Mouse (Mus musculus) monocyte, adult 2 months (primary cell): Measurements from ENCODE around the gene Tango2.

Experiments
- DNase-seq, 2 experiments: peaks; one replicate each; pipeline ENCODE4 v3.0.0; 2022; ENCODE audit warnings: low spot score in 2 of 2, low read depth in 1 of 2

The Tango2 gene

DNA sequence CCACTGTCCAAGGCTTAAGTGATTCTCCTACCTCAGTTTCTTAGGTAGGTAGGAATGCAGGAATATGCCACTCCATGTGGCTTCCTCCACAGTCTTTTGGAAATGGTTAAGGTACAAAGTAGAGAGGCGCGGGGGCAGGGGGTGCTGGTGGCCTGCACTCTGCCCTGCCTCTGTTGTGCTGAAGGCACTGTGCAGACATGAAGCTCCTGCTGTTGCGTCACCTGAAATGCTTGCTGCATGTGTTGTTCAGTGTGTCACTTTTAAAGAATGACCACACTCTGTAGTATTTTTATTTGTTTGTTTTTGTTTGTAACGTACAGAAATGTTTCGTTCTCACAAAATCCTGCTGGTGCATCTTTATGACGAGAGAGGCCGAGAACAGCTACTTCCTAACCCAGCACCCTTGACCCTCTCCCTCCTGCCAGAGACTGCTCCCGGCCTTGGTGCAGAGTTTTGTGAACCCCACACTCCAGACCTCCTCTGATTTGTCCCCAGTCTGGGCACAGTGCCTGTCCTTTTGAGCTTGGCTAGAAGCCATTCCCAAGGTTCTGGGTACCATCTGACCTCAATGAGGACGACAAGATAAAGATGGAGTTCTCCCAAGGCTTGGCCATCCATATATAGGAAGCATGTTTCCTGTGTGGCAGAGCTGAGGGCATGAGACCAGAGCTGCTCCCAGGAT, 35.3 kb upstream of the Tango2 start:
- no peak for DNase-seq

DNA sequence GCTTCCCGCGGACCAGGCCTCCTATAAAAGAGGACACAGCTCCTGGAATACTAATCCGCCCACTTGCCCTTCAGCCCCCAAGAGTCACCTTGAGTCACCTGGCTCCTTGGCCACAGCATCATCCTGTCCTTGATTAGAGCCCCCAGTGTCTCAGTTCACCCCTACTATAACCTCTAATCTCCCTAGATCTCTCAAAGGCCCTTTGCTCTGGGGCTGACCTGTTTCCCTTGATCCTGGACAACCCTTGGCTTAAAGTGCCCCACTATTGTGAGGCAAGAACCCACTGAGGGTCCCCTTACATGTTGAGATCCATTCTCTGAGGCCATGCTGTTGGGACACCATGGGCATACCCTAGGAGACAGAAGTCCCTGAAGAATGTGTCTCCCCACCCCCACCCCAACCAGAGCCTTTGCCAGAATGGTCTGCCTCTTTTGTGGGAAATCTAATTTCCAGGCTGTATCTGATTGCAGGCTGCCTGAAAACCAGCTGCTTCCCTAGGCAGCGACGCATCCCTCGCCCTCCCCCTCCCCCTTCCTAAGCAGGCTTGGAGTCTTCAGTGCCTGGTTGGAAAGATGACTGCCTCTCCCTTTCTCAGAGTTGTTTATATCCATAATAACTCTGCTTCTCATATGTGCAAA, 33.8 kb upstream of the Tango2 start:
- DNase-seq, result no peak

DNA sequence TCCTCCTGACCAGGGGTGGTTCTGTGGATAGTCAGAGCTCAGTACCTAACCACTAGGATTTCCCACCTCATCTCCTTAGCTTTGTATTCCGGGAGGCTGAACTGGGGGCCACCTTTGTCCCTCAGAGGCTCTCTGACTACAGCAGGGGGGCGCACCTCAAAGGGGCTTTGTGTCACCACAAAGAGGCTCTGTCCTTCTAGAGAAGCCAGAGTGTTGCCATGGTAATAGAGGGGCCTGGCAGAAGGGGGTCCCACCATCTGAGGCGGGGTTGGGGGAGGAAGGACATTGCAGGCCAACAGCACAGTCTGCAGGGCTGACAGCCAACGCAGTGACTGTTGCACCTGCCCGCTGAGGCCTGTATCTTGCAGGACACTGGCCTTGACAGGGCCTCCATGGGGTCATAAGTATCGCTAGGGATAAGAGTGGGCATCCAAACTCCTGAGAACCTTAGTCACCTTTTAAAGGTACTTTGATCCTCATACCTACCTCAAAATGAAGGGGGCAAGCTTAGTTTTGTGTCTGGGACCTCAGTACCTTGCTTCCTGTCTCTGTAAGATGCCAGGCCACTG, 32.7 kb upstream of the Tango2 start:
- DNase-seq, result no peak

DNA sequence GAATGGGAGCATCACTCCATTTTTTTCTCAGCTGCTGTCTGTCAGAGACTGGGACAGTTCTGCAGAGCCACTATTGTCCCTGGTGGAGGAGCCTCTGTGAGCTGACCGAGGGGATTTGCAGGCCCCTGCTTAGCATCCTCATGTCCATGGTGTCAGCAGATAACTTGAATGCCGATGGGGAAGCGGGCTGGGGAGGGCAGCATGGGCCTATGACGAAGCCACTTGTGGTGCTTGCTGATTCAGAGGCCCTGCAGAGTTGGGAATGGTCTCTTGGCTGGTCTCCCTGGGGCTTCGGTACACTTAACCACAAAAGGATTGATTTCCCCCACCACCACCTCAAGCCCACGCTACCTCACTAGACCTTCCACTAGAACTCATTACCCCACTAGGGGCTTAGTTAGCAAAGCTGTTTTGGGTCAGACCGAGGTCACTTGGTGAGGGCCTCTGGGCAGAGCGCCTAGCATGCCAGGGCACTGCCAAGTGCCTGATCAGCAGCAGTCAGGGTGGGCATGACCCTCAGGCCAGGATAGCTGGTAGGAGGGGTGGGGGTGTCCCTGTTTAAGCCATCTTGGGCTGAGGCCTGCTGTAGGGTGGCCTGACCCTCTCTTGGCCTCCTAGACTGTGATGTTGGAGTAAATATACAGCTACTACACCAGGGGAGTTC, 31.6 kb upstream of the Tango2 start:
- DNase-seq, result no peak

DNA sequence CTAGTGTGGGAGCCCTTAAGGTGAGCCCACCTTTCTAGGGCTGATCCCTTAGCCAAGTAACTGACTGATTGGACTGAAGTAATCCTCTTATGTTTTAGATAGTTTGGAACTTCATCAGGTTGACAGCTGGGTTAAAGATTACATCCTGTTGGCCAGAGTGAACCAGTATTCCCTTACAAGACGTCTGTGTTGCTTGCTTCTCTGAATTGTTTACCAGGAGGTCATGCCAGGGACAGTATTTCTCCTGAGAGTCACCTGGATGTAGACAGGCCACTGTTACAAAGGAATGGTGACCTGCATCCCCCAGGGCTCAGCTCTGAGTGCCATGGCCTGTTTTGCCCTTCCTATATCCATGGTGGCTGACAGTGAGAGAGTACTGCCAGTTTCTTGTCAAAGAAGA, 30.6 kb upstream of the Tango2 start:
- DNase-seq, result no peak

DNA sequence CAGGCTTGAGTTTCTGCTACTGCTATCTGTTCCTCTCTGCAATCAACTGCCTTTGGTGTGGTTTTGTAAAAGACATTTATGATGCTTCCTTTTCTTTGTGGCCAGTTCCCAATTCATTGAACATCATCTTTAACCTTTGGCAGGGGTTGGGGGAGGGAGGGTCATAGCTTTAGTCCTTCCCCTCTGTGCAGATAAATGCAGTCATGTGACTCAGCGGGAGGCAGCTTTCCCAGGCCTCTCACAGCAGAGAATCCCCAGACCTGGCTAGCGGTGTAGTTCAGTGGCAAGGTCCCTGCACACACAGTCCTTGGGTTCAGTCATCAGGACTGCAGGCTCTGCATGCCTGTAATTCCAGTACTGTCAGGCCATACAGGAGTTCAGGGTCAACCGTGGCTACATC, 29.3 kb upstream of the Tango2 start:
- no peak for DNase-seq

DNA sequence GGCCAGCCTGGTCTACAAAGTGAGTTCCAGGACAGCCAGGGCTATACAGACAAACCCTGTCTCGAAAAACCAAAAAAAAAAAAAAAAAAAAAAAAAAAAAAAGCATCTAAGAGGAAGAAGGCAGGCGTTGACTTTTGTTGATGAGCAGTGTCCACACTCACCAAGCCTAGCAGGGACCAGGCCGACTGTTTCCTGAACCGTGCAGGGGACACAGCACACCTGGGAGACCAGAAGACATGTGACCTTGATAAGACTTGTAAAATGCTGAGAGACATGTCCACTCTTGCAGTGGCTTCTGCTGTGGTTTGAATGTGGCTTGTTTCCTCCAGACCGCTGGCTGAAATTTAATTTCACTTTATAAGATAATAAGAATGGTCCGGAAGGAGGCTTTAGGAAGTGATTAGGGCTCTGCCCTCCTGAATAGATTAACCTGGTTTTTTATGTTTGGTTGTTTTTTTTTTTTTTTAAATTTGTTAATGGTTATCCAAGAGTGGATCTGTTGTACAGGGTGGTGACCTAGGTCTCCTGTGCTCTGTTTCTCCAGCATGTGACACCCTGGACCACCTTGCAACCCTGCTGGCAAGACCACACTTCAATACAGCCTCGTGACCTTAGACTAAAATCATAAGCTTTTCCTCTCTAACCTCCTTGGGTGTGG, 28.5 kb upstream of the Tango2 start:
- no peak for DNase-seq

DNA sequence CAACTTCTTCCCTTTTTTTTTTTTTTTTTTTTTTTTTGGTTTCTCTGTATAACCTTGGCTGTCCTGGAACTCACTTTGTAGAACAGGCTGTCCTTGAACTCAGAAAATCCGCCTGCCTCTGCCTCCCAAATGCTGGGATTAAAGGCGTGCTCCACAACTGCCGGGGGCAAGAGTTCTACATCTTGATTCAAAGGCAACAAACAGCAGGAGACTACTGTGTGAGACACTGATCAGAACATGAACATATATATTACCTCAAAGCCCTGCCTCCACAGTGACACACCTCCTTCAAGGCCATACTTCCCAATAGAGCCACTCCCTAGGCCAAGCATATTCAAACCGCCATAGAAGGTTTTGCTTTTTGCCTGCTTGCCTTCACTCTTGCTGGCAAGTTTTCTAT, 25.7 kb upstream of the Tango2 start:
- no peak for DNase-seq

DNA sequence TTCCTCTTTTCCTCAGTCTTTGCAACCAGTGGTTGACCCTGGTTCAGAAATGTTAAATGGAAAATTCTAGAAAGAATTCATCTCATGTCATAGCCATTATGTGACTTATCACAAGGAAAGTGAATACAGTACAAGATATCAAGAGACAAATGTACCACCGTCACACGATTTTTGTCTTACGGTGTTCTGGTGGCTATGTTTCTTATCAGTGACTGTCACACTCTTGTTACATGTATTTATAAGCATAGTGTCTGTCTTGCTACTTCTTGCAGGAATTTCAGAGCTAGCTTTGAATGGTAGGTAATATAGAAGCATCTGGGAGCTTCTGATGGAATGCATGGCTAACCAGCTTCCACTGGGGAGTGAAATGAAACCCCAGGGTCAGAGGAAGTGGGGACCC, 22.3 kb upstream of the Tango2 start:
- no peak for DNase-seq

DNA sequence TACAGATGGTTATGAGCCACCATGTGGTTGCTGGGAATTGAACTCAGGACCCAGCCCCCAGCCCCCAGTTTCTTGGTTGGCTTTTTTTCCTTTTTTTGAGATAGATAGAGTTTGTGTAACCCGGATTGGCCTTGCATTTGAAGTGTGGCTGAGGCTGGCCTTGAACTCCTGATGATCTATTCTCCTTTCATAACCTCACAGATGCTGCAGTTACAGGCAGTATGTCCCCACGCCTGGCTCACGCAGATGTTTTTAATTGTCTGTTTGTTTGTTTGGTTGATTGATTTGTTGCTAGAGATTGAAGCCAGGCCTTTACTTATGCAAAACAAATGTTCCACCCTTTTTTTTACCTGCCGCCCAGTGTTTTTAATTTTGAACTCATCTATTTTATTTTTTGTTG, 18.9 kb upstream of the Tango2 start:
- no peak for DNase-seq

DNA sequence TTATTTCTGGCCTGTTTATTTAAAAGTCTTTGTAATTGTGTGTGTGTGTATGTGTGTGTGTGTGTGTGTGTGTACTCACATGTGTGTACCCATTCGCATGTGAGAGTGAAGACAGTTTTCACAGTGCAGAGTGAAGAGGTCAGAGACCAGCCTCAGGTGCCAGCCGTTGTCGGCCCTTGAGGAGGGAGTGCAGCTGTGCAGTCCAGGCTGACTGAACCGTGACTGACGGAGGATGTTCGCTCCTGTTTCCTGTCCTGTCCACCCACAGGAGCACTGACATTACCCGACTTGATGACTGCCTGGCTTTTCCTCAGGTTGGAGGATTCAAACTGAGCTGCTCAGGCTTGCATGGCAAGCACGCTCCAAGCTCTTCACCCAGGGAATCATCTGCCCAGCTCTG, 15.0 kb upstream of the Tango2 start:
- no peak for DNase-seq

DNA sequence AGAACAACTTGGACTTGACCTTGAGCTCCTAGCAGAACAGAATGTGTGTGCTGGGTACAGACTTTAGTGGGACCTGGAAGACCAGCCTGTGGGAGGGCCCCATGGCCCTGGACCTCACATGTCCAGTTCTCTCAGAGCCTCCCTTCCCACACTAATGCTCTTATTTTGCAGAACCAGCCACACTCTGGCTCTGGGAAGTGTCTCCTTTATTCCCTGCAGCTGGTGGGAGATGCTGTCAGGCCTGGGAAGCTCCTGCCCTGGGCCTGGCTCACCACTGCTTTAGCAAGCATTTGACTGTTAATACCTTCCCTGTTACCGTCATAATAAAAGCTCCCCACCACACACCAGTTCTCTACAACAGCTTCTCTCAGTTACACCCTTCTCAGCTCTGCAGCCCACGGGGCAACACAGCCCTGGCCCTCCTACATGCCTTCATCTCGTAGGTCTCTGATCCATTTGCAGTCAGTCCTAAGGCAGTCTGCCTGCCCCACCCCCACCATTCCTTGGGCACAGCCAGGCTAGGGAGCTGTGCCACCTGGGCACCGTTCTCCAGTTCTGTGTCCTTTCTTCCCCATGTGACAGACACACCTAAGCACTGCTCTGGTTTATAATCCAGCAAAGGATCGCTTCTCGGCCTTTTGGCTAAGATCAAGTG, 12.4 kb upstream of the Tango2 start:
- no peak for DNase-seq

DNA sequence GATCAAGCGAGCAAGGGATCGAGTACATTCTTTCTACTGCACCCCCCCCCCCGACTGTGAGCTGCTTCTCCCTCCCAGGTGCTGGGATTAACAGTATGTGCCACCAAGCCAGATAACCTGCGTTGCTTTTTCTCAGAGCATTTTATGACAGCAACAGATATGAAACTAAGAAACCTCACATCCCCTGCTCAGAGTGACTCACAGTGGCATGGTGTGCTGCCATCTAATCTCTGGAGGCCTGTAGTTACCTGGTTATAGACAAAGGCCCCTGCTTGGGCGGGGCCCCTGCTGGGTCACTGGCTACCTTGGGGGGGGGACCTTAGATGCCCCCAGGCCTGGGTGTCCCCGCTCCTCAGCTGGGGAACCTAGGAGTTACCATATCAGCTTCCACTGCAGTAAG, 10.1 kb upstream of the Tango2 start:
- no peak for DNase-seq

DNA sequence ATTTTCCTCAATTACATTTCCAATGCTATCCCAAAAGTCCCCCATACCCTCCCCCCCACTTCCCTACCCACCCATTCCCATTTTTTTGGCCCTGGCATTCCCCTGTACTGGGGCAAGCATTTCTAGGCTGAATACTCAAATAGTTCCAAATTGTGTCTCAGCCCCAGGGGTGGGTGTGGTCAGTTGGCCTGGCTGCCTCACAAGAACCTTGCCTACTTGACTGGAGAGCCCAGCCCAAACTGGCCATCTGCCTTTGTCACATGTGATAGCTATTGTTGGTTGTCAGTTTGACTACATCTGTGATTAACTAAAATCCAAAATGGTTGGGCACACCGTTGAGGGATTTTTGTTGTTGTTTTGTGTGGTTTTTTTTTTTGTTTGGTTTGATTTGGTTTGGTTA, 9.1 kb upstream of the Tango2 start:
- no peak for DNase-seq

DNA sequence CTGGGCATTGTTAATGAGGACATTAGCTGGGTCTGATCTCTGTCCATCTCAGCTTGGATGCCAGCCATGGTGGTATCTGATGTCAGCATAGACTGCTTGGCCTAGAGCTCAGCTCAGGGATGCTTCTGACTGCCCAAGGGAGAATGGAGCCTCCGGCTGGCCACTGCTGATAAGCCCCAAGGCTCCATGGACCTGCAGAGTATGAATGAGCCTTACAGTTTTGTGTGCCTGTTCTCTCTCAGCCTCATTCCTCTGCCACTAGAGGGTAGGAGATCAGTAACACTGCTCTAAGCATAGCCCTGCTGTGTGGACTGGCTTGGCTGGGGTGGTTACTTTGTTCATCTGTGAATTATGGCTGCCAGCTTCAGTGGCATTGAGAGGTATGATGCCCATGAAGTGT, 5.2 kb upstream of the Tango2 start:
- DNase-seq, result no peak

DNA sequence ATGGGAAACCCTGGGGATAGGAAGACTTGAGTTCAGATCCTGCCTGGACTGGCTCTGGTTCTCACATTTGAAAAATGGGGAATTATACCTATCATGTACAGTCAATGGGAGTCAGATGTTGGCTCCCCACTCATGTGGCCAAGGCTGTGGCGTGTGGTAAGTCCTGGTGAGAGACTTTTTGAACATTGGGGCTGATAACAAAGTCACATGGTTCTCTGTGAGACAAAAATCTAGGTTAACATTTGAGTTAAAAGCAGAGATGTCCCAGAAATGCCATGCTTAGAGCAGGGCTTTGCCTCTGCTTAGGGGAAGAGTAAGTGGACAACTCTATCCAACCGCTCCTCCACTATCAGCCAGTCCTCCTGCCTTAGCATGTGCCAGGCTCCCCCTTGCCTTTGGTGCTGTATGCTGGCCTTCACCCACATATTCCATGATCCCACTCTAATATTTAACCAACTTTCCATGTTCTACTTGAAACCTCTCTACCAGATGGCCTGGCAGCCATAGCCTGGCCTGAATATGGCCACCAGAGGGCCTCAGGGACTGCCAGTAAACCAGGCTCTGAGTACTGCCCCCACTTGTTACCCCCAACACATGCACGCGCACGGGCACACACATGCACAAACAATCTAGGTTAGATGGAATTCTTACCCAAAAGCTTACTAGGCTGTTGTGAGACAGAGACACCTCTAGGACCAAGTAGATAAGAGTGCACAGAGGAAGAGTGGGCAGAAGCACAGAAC, 3.6 kb upstream of the Tango2 start:
- no peak for DNase-seq

DNA sequence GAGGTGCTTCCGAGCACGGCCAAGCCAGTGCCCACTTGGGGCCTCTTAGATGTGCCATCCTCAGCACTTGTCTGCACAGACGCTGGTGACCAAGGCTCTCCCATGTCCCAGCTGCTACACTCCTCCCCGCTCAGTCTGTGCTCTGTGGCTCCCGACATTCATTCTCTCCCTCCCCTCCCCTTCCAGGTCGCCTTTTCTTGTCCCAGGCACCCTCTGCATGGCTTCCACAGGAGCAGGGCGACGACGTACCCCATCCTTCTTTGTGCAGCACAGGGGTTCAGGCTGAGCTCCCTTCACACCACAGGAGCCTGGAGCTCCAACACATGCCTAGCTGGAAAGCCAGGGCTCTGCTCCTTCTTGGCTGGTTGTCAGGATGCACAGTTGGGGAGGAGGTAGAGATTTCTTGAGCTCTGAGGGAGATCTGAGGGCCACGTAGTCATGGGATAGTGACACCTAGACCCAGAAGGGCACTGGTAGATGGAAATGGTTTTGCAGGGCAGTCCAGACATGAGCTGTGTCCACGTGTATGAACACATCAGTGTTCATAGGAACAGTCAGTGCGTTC, 1.9 kb upstream of the Tango2 start:
- no peak for DNase-seq

DNA sequence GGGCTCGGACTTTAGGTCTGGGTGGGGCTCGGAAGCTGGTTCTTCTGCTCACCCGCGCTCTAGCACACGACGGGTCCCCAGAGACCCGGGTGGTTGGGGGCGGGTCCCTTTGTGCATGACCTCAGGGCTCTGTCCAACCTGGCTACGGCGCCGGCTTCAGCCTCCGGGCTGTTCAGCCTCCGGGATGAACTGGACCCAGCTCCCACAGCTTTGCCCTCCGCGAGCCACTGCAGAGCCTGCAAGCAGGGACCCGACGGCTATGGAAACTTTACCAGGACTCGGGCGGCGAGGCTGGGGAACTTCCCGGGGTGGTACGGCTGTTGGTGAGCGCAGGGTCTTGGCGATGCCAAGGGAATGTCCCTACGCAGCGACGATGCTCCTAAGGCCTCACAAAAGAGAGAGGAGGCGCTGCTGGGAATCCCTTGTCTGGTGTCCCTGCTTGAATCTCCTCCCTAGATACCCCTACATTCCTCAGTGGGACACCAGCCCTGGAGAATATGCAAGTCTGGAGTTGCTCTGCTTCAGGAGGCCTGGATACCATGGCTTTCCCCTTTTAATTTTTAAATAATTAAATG, 785 bp upstream of the Tango2 start:
- DNase-seq, result no peak

DNA sequence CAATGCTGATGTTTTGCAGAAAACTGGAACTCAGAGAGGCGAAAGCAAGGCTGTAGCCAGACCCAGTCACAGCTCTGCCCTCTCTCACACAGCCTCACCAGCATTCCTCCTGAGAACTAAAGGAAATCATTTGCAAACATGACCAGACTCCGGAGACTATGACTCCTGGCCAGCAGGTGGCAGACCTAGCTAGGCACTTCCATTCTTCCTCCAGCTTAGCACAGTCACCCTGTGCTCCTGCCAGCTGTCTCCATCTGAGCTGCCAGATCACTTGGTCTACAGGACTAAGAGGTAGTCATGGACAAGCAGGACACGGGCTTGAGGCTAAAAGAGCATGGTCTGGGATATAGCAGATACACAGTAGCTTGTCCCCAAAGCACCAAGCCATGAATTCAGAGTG, 2.7 kb downstream of the Tango2 start:
- peak; percentile 52 to 58 for DNase-seq

DNA sequence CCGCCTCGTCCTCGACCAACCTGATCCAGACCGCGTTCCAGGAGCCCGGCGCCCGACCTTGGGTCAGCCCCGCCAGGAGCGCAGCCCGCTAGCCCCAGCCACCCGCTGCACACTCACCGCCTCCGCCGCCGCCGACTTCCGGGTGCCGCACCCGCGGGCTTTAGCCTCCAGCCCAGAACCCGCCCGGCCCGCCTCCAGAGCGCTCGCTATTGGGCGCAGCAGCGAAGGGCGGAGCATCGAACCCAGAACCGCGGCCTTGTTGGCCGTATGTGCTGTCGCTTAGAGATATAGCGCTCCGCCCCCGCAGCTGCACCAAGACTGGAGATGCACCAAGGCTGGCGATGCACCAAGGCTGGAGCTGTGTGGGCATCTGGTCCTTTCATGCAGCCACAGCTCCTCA, 4.1 kb downstream of the Tango2 start:
- DNase-seq, result peak; percentile 87 to 93
